19 mouse cellular contexts compared by ENCODE assay signal in the genomic region with DNA sequence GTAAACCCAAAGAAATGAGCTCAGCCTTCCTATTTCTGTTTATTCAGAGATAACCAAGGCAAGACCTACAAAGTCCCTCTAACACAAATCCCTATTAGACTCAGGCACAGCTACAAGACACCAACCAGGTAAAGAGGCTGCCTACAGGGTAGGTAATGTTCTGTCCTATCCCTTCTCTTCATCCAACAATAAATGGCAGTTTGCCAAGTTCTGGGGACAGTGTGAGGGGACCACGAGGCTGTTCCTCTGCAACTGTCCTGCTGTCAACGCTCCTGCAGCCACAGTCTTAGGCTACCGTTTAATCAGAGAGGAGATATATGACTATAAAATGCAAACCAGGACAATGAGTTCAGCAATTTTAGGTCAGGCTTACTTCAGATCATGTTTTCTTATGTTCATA. TPM values are rescaled to one million over a fixed set of nuclear protein-coding genes. Genes with fewer than 3 reads are reported as not detected.
DNase-seq lines count a peak whose midpoint lies in the region; TF ChIP-seq lines count a peak whose summit lies in the region.
"Had no signal": no experiment of that assay in that cellular context is flagged by ENCODE, and none has a peak within 500 bp of the region (broad histone marks: within the 10 kb centered on the region; RNA-seq: fewer than 3 reads in every experiment).

No protein-coding gene starts in this region.

- no peak overlapping the region for H3ac ChIP-seq in myocyte (ENCODE audit: control insufficient read depth, insufficient read length)

- intact Hi-C loops in heart, adult 2 months (cut with DNase I), result loop anchor here (10.0 kb wide), 1 partner anchor 327 kb away; no protein-coding TSS in a partner anchor

- no peak for TF ChIP-seq EP300 in heart, adult 2 months (IDR thresholded peaks at IDR 0.05; ENCODE audit: insufficient read depth, low read depth, low read length)

- H3K4me2 ChIP-seq in myocyte (ENCODE audit: low read depth), result peak overlapping the region; percentile 49
- H3K4me2 ChIP-seq: embryonic facial prominence, embryonic 12.5 days; forebrain, embryonic 15.5 days; heart, embryonic 13.5 days; hindbrain, embryonic 12.5 days had no signal

- peak overlapping the region; percentile 84 for H3K27ac ChIP-seq in bone marrow macrophage, adult 2 months (ENCODE audit: insufficient read depth, low read depth, low read length)
- H3K27ac ChIP-seq in heart, adult 2 months, result no peak overlapping the region
- H3K27ac ChIP-seq: embryonic facial prominence, embryonic 12.5 days; forebrain, embryonic 15.5 days; heart, embryonic 13.5 days; hindbrain, embryonic 12.5 days had no signal

- WGBS in heart, adult 2 months, result 47% methylated on average over 3 of the region's 3 CpGs

- no peaks in the 10 kb centered on the region for H3K36me3 ChIP-seq in myocyte (ENCODE audit: control insufficient read depth, insufficient read depth)
- H3K36me3 ChIP-seq in heart, adult 2 months (ENCODE audit: control insufficient read depth, insufficient read depth, low read length), result no peaks in the 10 kb centered on the region
- H3K36me3 ChIP-seq: embryonic facial prominence, embryonic 12.5 days; forebrain, embryonic 15.5 days; heart, embryonic 13.5 days; hindbrain, embryonic 12.5 days had no signal

- H3K4me1 ChIP-seq in bone marrow macrophage, adult 2 months (ENCODE audit: control insufficient read depth, insufficient read depth, low read length), result peaks cover 27% of the 10 kb centered on the region
- H3K4me1 ChIP-seq in heart, adult 2 months (ENCODE audit: control insufficient read depth, insufficient read depth, low read length), result no peaks in the 10 kb centered on the region
- H3K4me1 ChIP-seq: embryonic facial prominence, embryonic 12.5 days; forebrain, embryonic 15.5 days; hindbrain, embryonic 12.5 days had no signal

- DNase-seq in heart, adult 11 months, result peak; percentile 58
- no peak for DNase-seq in heart, postnatal 4 days
- DNase-seq in 416B (ENCODE audit: low read depth), result peak; percentile 12
- DNase-seq in heart, adult 2 months, result no peak
- no peak for DNase-seq in spleen, postnatal 14 days (ENCODE audit: low spot score in 2 of 2)
- DNase-seq: adrenal gland, postnatal 14 days; B cell, adult 2 months; cerebellum, adult 18-20 months; cerebellum, adult 9-11 months; embryo, embryonic 11 days; gastrocnemius, postnatal 10 days; heart, postnatal 36 days had no signal

- H3K4me3 ChIP-seq in bone marrow macrophage, adult 2 months (ENCODE audit: insufficient read depth, low read length), result no peak overlapping the region
- H3K4me3 ChIP-seq in myocyte, result no peak overlapping the region
- H3K4me3 ChIP-seq in heart, adult 2 months, result no peak overlapping the region
- H3K4me3 ChIP-seq: embryonic facial prominence, embryonic 12.5 days; forebrain, embryonic 15.5 days; heart, embryonic 13.5 days; hindbrain, embryonic 12.5 days had no signal

- TF ChIP-seq CTCF in bone marrow macrophage, adult 2 months (IDR thresholded peaks at IDR 0.05; ENCODE audit: low read depth, low read length), result no peak
- TF ChIP-seq CTCF in heart, adult 2 months (IDR thresholded peaks at IDR 0.05), result no peak

- peaks cover 57% of the 10 kb centered on the region for H3K79me2 ChIP-seq in myocyte (ENCODE audit: control insufficient read depth, insufficient read depth)
- H3K79me2 ChIP-seq in heart, adult 2 months (replicated peaks; ENCODE audit: control insufficient read depth, insufficient read depth, low read length), result no peaks in the 10 kb centered on the region

- no peak overlapping the region for H3K9ac ChIP-seq in heart, adult 2 months (ENCODE audit: low read depth, low read length)
- H3K9ac ChIP-seq: embryonic facial prominence, embryonic 12.5 days; forebrain, embryonic 15.5 days; heart, embryonic 13.5 days; hindbrain, embryonic 12.5 days had no signal

- no peak for TF ChIP-seq POLR2A in bone marrow macrophage, adult 2 months (IDR thresholded peaks at IDR 0.05; ENCODE audit: borderline replicate concordance, low read depth, low read length)
- TF ChIP-seq POLR2A in myocyte (IDR thresholded peaks at IDR 0.05; ENCODE audit: insufficient read length, low read depth), result no peak
- TF ChIP-seq POLR2A in heart, adult 2 months (IDR thresholded peaks at IDR 0.05; ENCODE audit: insufficient read depth, low read depth, low read length), result no peak

- H3K27me3 ChIP-seq in myocyte (ENCODE audit: control insufficient read depth, insufficient read depth, insufficient read length), result no peaks in the 10 kb centered on the region
- H3K27me3 ChIP-seq in heart, adult 2 months (ENCODE audit: control insufficient read depth, insufficient read depth, low read length), result no peaks in the 10 kb centered on the region
- H3K27me3 ChIP-seq: embryonic facial prominence, embryonic 12.5 days; forebrain, embryonic 15.5 days; heart, embryonic 13.5 days; hindbrain, embryonic 12.5 days; Patski had no signal

TF ChIP-seq in myocyte, 11 proteins besides CTCF, POLR2A, EP300 and RAD21:
- no peak for TF ChIP-seq SRF (IDR thresholded peaks at IDR 0.05; ENCODE audit: control insufficient read depth, insufficient read length, low read depth)
- TF ChIP-seq CEBPB (IDR thresholded peaks at IDR 0.05; ENCODE audit: insufficient read depth, poor library complexity, severe bottlenecking), result no peak
- no peak for TF ChIP-seq E2F4 (IDR thresholded peaks at IDR 0.05; ENCODE audit: insufficient read depth)
- no peak for TF ChIP-seq USF1 (IDR thresholded peaks at IDR 0.05; ENCODE audit: low read depth)
- no peak for TF ChIP-seq POLR2AphosphoS2 (IDR thresholded peaks at IDR 0.05; ENCODE audit: insufficient read length, low read depth)
- no peak for TF ChIP-seq MYOD1 (IDR thresholded peaks at IDR 0.05; ENCODE audit: control insufficient read depth in 1 of 3, insufficient read length in 2 of 3, low read depth in 2 of 3)
- no peak for TF ChIP-seq TCF12 (IDR thresholded peaks at IDR 0.05; ENCODE audit: insufficient read depth, poor library complexity, severe bottlenecking)
- no peak for TF ChIP-seq MYOG (IDR thresholded peaks at IDR 0.05; ENCODE audit: control insufficient read depth in 1 of 3, insufficient read depth in 1 of 3, insufficient read length in 2 of 3, low read depth in 2 of 3)
- TF ChIP-seq REST (IDR thresholded peaks at IDR 0.05; ENCODE audit: insufficient read depth, insufficient read length), result no peak
- no peak for TF ChIP-seq TCF3 (IDR thresholded peaks at IDR 0.05; ENCODE audit: insufficient read length, low read depth)
- no peak for TF ChIP-seq MAX (IDR thresholded peaks at IDR 0.05; ENCODE audit: low read depth)

RNA-seq across cellular contexts. Expression of a gene that starts 14.8 kb away (rescaled TPM):
- total RNA-seq in heart, postnatal 4 days (2021), result 10 to 100 TPM; 24.2 to 25.3 TPM
- 37.8 and 53.1 TPM in 2 replicates for polyA plus RNA-seq in bone marrow macrophage, adult 2 months (2012; ENCODE audit: insufficient read depth, insufficient read length, missing spikeins)
- polyA plus RNA-seq in myocyte (2012; fragmentation: generic; extraction: Trizol), result 36.0 TPM
- total RNA-seq in heart, adult 2 months (2021), result 10 to 100 TPM; 41.4 to 56.7 TPM
- polyA plus RNA-seq in heart, adult 2 months (2012; rRNA removed), result 18.3 and 23.7 TPM in 2 replicates

Comparison
In these comparisons a context has a peak if more than half of its experiments do, and no peak if none do; other contexts are left out.
1. DNase-seq: peak in heart, adult 11 months (single experiment) and 416B (single experiment); none in heart, postnatal 4 days (single experiment), heart, adult 2 months (0 of 2) and spleen, postnatal 14 days (0 of 2).